Mouse (Mus musculus): ENCODE measurements at regions not wholly inside any gene's neighbourhood (a gene's known extent, or its start where the extent isn't known, plus 50 kb on each side); places are given as distances from the start of the nearest gene placed in this dataset.

DNA sequence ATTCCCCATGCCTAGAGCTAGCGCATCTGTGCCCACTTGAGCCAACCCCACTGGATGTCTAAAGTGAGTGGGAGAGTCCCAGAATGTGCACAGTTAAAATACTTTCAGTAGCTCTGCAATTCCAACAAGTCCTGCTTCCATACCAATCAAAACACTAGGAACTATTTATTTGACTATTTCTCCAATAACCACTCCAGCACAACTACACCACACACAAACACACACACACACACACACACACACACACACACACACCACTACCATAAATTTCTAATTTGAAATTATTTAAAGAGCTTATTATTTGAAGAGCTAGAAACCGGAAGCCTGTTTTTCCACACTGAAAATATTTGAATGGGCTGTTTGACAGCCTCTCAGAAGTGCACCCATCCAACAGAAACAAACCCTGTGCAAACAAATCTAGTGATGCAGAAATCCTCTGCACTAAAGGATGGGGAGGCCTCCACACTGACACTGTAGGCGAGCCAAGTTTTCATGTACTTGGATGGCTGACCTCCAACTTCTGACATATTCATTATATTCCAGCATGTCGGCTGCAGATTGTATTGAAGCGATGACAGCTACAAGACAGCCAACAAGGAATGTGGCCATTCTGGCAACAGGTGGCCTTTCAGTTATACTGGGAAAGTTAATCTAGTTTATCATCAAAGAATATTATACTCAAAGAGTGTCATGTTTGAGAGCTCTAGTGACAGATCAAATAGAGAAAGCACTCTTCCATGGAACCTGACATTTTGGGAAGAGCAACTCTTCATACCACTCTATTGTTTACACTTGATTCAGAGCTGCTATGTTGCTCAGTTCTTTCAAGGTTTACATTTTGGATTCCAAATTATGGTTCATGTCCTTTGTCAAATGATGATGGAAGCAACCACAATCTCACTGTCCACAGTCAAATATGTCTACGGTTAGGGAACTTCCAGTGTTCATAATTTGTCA lies 207.7 kb downstream of the Tle4 start:
- intact Hi-C loops (cut with DNase I): no loop called here
- no peak for DNase-seq (ENCODE audit: low spot score in 2 of 2)

DNA sequence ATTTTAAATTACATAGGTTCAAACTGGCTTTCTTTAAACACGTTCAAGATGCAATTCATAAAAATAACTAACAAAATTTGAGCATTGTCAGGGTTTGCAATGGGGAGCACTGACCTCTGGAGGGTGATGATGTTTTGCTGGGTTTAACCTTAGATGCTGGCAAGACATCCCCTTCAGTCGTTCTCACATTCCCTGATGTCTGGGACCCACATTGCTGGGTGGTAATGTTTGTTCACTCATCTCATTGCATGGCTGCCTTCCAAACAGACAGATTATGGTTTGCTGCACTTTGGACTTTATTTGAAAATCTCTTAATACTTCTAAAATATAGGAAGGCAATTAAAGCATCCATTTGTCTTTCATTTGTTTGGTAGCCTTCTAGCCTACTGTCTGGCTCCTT lies 206.9 kb downstream of the Tle4 start:
- DNase-seq (ENCODE audit: low spot score in 2 of 2): no peak
- intact Hi-C loops (cut with DNase I): no loop called here
